Mouse (Mus musculus) layer of hippocampus, adult 9-10 months (tissue): ENCODE results near the gene Znhit6.

ENCODE experiments used
- DNase-seq: peaks from one replicate; pipeline ENCODE4 v3.0.0; 2022; ENCODE audit warnings: low spot score

Znhit6 gene

GRCm38 (mm10) chr3:145605437-145606123 lies 29.6 kb downstream of the Znhit6 start:
- no peak for DNase-seq

DNA sequence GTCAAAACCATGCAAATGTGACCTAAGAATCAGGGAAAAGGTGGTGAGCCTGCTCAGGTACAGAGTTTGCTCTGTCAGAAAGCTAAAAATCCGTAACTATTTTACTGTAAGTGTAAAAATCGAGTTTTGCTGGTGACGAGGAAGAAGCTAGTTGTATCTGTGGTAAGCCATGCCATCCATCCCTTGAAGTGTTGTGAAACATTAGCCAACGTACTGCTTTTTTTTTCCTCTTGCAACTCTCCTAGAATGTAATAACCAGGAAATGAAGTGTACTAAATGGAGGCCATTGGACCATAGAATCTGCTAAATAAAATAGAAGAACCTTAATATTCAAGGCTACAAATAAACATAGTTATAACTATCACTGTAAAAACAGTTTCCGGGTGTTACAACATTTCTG lies 32.3 kb downstream of the Znhit6 start:
- DNase-seq: no peak

- no peak for DNase-seq
Measured at GRCm38 (mm10) chr3:145612662-145613061, 36.7 kb downstream of the Znhit6 start.

- no peak for DNase-seq
Measured at GRCm38 (mm10) chr3:145613234-145613633, 37.2 kb downstream of the Znhit6 start.

DNA sequence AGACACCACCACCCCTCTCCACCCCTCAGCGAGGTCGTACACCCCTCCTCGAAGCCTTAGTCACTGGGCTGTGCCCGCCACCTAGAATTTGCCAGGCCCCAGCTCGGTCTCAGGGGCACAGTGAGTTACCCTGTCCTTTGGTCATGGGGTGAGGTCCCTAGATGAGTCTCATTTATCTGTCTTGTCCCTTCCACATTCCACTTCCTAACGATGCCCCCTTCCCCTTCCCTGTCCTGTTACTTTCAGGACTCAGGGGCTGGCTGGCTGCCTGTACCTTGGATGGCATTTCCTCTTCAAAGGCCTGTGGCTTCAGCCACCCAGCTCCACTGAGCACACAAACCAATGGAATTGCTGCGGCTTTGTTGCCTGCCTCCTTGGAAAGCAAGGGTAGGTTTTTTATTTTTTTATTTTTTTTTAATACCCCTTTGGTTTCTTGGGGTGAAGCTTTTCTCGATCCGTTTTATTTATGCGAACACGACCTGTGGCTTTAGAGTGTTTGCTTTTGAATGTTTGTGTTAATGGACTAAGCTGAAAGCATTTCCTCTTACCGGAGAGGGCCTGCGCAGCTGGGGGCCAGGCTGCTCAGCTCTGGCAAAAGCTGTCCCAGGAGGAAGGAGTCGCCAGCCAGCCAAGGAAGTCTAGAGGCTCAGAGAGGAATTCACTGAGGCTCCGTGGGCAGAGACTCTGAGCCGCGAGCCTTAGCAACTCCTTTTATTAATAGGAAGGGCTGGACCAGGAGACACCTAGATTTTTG lies 38.5 kb downstream of the Znhit6 start:
- no peak for DNase-seq

DNA sequence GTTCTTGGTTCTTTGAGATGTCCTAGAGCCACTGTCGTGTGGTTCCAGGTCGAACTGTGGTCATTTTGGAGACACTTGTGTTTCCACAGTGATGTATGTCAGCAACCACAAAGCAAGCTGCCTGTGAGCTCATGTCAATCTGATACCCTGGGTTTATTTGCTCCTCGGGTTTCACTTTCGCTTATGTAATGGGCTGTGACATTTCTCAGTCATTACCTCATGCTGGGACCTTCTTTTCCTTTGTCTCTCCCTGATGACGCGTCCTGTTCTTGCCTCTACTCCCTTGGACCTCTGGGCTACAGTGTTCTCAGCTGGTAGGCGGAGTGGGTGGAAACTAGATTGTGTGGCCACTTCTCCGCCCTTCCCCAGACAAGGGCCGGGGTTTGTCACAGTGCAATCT lies 42.3 kb downstream of the Znhit6 start:
- no peak for DNase-seq

GRCm38 (mm10) chr3:145619621-145620365 lies 43.8 kb downstream of the Znhit6 start:
- DNase-seq: no peak

- no peak for DNase-seq
Measured at GRCm38 (mm10) chr3:145621209-145621608, 45.2 kb downstream of the Znhit6 start.

- DNase-seq: no peak
Measured at GRCm38 (mm10) chr3:145623047-145623446, 47.0 kb downstream of the Znhit6 start.

- DNase-seq: no peak
Measured at GRCm38 (mm10) chr3:145624786-145625185, 48.8 kb downstream of the Znhit6 start.

GRCm38 (mm10) chr3:145625546-145625945 lies 49.5 kb downstream of the Znhit6 start:
- no peak for DNase-seq

- no peak for DNase-seq
Measured at GRCm38 (mm10) chr3:145626063-145626462, 50.1 kb downstream of the Znhit6 start.

DNA sequence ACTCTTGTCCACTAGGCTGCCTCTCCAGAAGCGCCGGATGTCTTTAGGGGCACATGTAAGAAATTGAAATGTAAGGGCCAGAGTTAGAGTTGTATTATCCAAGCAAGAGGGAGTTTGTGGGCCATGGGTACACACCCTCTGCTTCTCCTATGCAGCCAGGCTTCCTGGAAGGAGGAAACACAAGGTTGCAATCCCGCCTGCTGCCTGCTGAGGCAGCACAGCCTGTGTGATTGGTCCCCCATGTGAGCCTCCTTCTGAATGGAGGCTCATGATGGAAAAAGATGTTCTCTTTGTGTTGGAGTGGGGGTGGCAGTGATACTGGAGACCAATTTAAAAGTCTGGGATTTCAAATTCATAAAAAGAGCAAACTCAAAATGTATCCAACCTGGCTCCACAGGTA lies 51.8 kb downstream of the Znhit6 start:
- DNase-seq: no peak

- no peak for DNase-seq
Measured at GRCm38 (mm10) chr3:145628643-145629042, 52.6 kb downstream of the Znhit6 start.

DNA sequence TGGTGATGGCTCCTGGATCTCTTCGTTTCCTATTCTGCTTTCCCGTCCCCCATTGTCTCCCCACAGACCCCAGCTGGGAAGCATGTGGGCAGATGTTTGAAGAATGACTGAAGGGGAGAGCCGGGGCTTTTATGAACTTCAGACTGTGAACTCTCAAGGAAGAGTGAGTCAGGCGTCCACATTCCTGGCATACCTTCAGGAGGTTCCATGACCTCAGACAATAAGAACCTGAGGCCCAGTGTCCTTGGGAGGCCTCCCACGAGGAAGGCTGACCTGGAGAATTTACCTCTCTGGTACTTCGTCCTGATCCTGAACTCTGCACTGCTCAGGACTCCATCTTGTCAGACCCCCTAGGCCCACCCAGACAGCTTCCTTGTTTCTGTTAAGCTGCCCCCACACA lies 56.9 kb downstream of the Znhit6 start:
- no peak for DNase-seq

- DNase-seq: no peak
Measured at GRCm38 (mm10) chr3:145634002-145634710, 58.2 kb downstream of the Znhit6 start.

GRCm38 (mm10) chr3:145640170-145640569 lies 64.2 kb downstream of the Znhit6 start:
- DNase-seq: no peak

- DNase-seq: no peak
Measured at GRCm38 (mm10) chr3:145640583-145640982, 64.6 kb downstream of the Znhit6 start.

DNA sequence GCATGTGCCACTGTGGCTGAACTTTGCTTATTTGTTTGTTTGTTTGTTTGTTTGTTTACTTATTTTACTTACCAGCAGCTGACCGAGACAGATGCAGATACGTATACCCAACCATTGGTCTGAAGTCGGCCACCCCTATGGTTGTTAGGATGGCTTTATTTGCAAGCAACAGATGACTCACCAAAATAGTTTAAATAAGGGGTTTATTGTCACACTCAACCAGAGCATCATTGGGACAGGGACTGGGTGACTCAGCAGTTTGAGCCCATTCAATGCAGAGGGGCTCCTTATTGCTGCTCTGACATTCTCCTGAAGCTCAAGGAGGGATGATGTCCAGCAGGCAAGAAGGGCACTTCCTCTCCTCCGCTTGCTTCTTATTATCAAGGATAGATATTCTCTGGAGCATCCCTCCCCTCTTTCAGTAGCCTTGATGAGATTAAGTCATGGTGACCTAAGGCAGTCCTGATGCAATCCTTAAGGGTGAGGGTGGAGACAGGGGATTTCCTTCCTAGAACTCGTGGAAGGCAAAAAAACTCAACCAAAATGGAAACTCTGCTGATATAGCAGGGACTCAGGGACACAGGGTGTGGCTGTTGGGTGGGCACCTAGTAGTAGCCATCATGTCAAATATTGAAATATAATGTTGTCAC lies 65.2 kb downstream of the Znhit6 start:
- no peak for DNase-seq

GRCm38 (mm10) chr3:145641878-145642277 lies 65.9 kb downstream of the Znhit6 start:
- DNase-seq: no peak

DNA sequence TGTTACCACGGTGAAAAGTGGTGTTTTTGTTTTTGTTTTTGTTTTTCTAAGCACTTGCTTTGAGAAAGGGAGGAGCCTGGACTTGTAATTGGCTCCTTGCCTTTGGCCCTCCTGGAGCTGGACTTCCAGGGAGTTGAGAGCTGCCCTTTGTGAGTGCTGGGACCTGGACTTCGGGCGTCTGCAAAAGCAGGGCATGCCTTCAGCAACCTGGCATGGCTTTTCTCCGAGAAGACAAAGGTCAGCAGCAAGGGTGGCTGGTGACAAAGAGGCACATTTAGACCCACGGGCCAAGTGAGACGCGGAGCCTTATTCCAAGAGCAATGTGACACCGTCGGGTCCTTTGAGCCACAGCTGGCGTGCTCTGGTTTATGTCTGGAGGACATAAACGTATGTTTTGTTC lies 66.9 kb downstream of the Znhit6 start:
- DNase-seq: no peak

DNA sequence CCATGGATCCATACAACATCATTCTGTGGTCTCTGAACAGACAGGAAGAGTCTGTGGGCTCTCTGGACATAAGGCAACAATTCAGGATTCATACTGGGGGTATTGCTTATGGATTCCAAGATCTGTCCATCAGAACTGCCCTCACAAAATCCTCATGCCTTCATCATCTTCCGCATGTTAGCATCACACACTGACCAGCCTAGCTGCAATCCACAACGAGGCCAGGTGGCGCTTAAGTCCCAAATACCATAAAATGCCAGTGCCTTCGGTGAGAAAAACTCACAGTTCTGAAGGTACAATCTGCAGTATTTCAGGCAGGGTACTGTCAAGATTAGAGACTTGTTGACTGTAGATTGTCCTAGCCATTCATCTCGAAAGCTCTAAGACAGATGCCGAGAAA lies 69.5 kb downstream of the Znhit6 start:
- DNase-seq: no peak
